Mouse (Mus musculus): ENCODE measurements around the gene Slc12a8. TPM values are rescaled to one million over a fixed set of nuclear protein-coding genes. Genes with fewer than 3 reads are reported as not detected.

Gene Slc12a8
- polyA plus RNA-seq, 2 experiments, result 0.06 TPM; not detected in 1

- H3K27ac ChIP-seq, result no peak overlapping the region
- no peak for TF ChIP-seq EP300 (IDR thresholded peaks at IDR 0.05; ENCODE audit: low read depth)
- no peak for TF ChIP-seq CTCF (IDR thresholded peaks at IDR 0.05; ENCODE audit: low read depth)
Measured at GRCm38 (mm10) chr16:33612056-33612770, 95.1 kb downstream of the Slc12a8 start.

DNA sequence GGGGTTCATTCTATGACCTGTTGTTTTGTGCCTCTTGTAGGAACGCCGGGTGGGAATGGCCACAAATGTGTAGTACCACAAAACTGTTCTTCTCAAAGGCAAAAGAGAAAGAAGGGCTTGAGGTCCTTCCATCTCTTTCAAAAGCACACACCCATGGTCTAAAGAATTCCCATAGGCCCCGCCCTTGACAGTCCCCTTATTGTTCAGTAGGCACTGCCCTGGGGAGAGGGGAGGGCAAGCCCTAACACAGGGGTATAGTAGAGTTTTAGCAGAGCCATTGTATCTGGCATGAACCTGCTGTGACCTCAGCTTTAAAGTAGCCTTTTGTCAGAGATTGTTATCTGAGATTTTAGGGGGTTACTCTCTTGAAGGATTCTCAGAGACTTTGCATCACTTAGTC, 98.9 kb downstream of the Slc12a8 start:
- ATAC-seq (ENCODE audit: insufficient read depth), result no peak
- H3K27me3 ChIP-seq (ENCODE audit: control insufficient read depth, insufficient read depth, low read length), result no peaks in the 10 kb centered on the region
- no peaks in the 10 kb centered on the region for H3K36me3 ChIP-seq (replicated peaks; ENCODE audit: control insufficient read depth, insufficient read depth, low read depth)
- no peaks in the 10 kb centered on the region for H3K9me3 ChIP-seq (ENCODE audit: control insufficient read depth, low read length)
- TF ChIP-seq EP300 (IDR thresholded peaks at IDR 0.05; ENCODE audit: low read depth), result no peak
- TF ChIP-seq CTCF (IDR thresholded peaks at IDR 0.05; ENCODE audit: low read depth), result no peak
- no peak overlapping the region for H3K9ac ChIP-seq (replicated peaks)
- H3K4me1 ChIP-seq (replicated peaks; ENCODE audit: control insufficient read depth in 2 of 2, insufficient read depth in 2 of 2, low read length in 1 of 2), result no peaks in the 10 kb centered on the region
- H3K4me3 ChIP-seq (ENCODE audit: insufficient read depth in 1 of 2, low read depth in 2 of 2, low read length in 2 of 2), result no peak overlapping the region
- 65% methylated on average over 3 of the region's 3 CpGs for WGBS (ENCODE audit: insufficient replicate concordance)
- no peak for DNase-seq (ENCODE audit: low read depth in 3 of 3, low spot score in 3 of 3)
- no peak overlapping the region for H3K27ac ChIP-seq
- H3K4me2 ChIP-seq (ENCODE audit: low read depth), result no peak overlapping the region

More at GRCm38 (mm10) chr16:33612056-33612770, 95.1 kb downstream of the Slc12a8 start:
- ATAC-seq (ENCODE audit: insufficient read depth) (no peak), DNase-seq (ENCODE audit: low read depth in 3 of 3, low spot score in 3 of 3) (no peak)
- Histone ChIP-seq H3K36me3 (replicated peaks; ENCODE audit: control insufficient read depth, insufficient read depth, low read depth) (no peaks in the 10 kb centered on the region), H3K4me2 (ENCODE audit: low read depth) (no peak overlapping the region), H3K4me1 (replicated peaks; ENCODE audit: control insufficient read depth in 2 of 2, insufficient read depth in 2 of 2, low read length in 1 of 2) (no peaks in the 10 kb centered on the region), H3K27me3 (ENCODE audit: control insufficient read depth, insufficient read depth, low read length) (no peaks in the 10 kb centered on the region), H3K4me3 (ENCODE audit: insufficient read depth in 1 of 2, low read depth in 2 of 2, low read length in 2 of 2) (no peak overlapping the region), H3K9ac (replicated peaks) (no peak overlapping the region), H3K9me3 (ENCODE audit: control insufficient read depth, low read length) (no peaks in the 10 kb centered on the region)
- 64% methylated on average over 6 of the region's 6 CpGs for WGBS (ENCODE audit: insufficient replicate concordance)

DNA sequence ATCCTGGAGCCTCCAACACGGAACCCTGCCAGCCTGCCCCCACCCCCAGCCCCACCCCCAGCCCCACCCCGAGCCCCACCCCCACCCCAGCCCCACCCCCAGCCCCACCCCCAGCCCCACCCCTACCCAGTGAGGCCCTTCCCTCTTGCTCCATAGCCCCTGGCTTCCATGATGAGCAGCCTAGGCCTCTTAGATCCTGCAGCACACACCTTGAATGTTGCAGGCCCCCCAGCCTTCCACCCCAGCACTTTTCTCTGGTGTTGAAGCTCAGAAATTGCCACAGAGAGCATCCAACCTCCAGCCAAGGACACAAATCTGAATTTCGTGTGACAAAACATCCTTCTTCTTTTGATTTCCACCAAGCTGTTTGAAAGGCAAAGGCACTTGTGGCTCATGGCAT, 104.7 kb downstream of the Slc12a8 start:
- 38% methylated on average over 3 of the region's 3 CpGs for WGBS (ENCODE audit: insufficient replicate concordance)
- ATAC-seq (ENCODE audit: insufficient read depth), result no peak

DNA sequence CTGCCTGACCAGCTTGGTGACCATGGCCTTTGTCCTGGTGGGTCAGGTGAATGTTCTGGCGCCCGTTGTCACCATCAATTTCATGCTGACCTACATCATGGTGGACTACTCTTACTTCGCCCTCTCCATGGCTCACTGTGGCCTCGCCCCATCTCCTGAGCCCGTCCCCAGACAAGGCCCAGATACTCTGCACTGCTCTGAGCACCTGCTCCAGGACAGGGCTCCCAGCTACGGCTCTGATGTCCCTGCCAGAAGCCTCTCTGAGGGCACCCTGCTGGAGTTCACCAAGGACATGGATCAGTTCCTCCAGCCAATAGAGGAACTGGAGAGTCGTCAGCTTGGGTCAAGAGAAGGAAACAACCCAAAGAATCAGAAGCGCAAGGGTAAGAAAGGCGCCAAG, 107.5 kb downstream of the Slc12a8 start:
- Histone ChIP-seq H3K27me3 (ENCODE audit: control insufficient read depth, insufficient read depth, low read length) (no peaks in the 10 kb centered on the region), H3K9me3 (ENCODE audit: control insufficient read depth, low read length) (no peaks in the 10 kb centered on the region), H3K4me3 (ENCODE audit: insufficient read depth in 1 of 2, low read depth in 2 of 2, low read length in 2 of 2) (no peak overlapping the region), H3K27ac (no peak overlapping the region), H3K36me3 (replicated peaks; ENCODE audit: control insufficient read depth, insufficient read depth, low read depth) (no peaks in the 10 kb centered on the region), H3K4me2 (ENCODE audit: low read depth) (no peak overlapping the region), H3K9ac (replicated peaks) (no peak overlapping the region), H3K4me1 (replicated peaks; ENCODE audit: control insufficient read depth in 2 of 2, insufficient read depth in 2 of 2, low read length in 1 of 2) (no peaks in the 10 kb centered on the region)
- DNase-seq (ENCODE audit: low read depth in 3 of 3, low spot score in 3 of 3) (no peak), ATAC-seq (ENCODE audit: insufficient read depth) (no peak)
- 75% methylated on average over 9 of the region's 9 CpGs for WGBS (ENCODE audit: insufficient replicate concordance)
- TF ChIP-seq EP300 (IDR thresholded peaks at IDR 0.05; ENCODE audit: low read depth) (no peak), CTCF (IDR thresholded peaks at IDR 0.05; ENCODE audit: low read depth) (no peak)

More for the DNA sequence above, 104.7 kb downstream of the Slc12a8 start:
- Histone ChIP-seq H3K4me2 (ENCODE audit: low read depth) (no peak overlapping the region), H3K9me3 (ENCODE audit: control insufficient read depth, low read length) (no peaks in the 10 kb centered on the region), H3K4me1 (replicated peaks; ENCODE audit: control insufficient read depth in 2 of 2, insufficient read depth in 2 of 2, low read length in 1 of 2) (no peaks in the 10 kb centered on the region), H3K27ac (no peak overlapping the region), H3K36me3 (replicated peaks; ENCODE audit: control insufficient read depth, insufficient read depth, low read depth) (no peaks in the 10 kb centered on the region), H3K27me3 (ENCODE audit: control insufficient read depth, insufficient read depth, low read length) (no peaks in the 10 kb centered on the region), H3K9ac (replicated peaks) (no peak overlapping the region), H3K4me3 (ENCODE audit: insufficient read depth in 1 of 2, low read depth in 2 of 2, low read length in 2 of 2) (no peak overlapping the region)
- TF ChIP-seq EP300 (IDR thresholded peaks at IDR 0.05; ENCODE audit: low read depth) (no peak), CTCF (IDR thresholded peaks at IDR 0.05; ENCODE audit: low read depth) (no peak)
- DNase-seq (ENCODE audit: low read depth in 3 of 3, low spot score in 3 of 3), result no peak

- H3K27ac ChIP-seq, result no peak overlapping the region
- no peaks in the 10 kb centered on the region for H3K9me3 ChIP-seq (ENCODE audit: control insufficient read depth, low read length)
- H3K4me1 ChIP-seq (replicated peaks; ENCODE audit: control insufficient read depth in 2 of 2, insufficient read depth in 2 of 2, low read length in 1 of 2), result no peaks in the 10 kb centered on the region
- DNase-seq (ENCODE audit: low read depth in 3 of 3, low spot score in 3 of 3), result no peak
- no peak for ATAC-seq (ENCODE audit: insufficient read depth)
- no peaks in the 10 kb centered on the region for H3K27me3 ChIP-seq (ENCODE audit: control insufficient read depth, insufficient read depth, low read length)
- H3K36me3 ChIP-seq (replicated peaks; ENCODE audit: control insufficient read depth, insufficient read depth, low read depth), result no peaks in the 10 kb centered on the region
- 68% methylated on average over 5 of the region's 5 CpGs for WGBS (ENCODE audit: insufficient replicate concordance)
- no peak for TF ChIP-seq CTCF (IDR thresholded peaks at IDR 0.05; ENCODE audit: low read depth)
- no peak for TF ChIP-seq EP300 (IDR thresholded peaks at IDR 0.05; ENCODE audit: low read depth)
- no peak overlapping the region for H3K9ac ChIP-seq (replicated peaks)
- no peak overlapping the region for H3K4me2 ChIP-seq (ENCODE audit: low read depth)
- no peak overlapping the region for H3K4me3 ChIP-seq (ENCODE audit: insufficient read depth in 1 of 2, low read depth in 2 of 2, low read length in 2 of 2)
Measured at GRCm38 (mm10) chr16:33629539-33629938, 112.4 kb downstream of the Slc12a8 start.
